In the genomic region with DNA sequence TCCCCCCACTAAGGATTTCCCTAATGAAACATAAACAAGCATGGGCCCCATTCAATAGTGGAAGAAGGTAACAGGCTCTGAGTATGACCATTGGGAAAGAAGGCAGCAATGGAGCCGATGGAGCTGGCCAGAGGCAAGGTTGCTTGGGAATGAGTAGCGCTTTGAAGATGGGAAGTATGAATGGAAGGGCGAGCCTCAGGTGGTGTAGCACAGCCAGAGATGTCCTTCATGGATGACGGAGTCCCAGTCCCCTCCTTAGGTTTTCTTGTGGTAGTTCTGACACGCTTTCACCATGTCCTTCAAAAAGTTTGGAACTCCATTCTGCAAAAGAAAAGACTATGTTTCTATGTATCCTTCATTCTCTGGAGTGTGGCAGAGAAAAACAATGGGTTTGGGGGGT, we compare ENCODE assay signal across 23 mouse cellular contexts. TPM values are rescaled to one million over a fixed set of nuclear protein-coding genes. Genes with fewer than 3 reads are reported as not detected.
"Had no signal": no experiment of that assay in that cellular context is flagged by ENCODE, and none has a peak within 500 bp of the region (broad histone marks: within the 10 kb centered on the region; RNA-seq: fewer than 3 reads in every experiment).

No protein-coding gene starts in this region.

- H3K36me3 ChIP-seq: hindbrain, embryonic 13.5 days; hindbrain, embryonic 15.5 days; limb, embryonic 10.5 days; limb, embryonic 12.5 days; liver, embryonic 13.5 days had no signal

- H3K4me3 ChIP-seq: heart, adult 2 months; heart, embryonic 12.5 days; hindbrain, embryonic 13.5 days; hindbrain, embryonic 15.5 days; layer of hippocampus, adult 2 months; left cerebral cortex, adult 2 months; limb, embryonic 10.5 days; limb, embryonic 12.5 days; liver, embryonic 13.5 days had no signal

- H3K4me2 ChIP-seq: heart, embryonic 12.5 days; hindbrain, embryonic 13.5 days; hindbrain, embryonic 15.5 days; limb, embryonic 12.5 days; liver, embryonic 11.5 days; liver, embryonic 13.5 days had no signal

- DNase-seq: gastrocnemius, postnatal 14 days; gastrocnemius, postnatal 36 days; heart, adult 2 months; heart, postnatal 10 days; heart, postnatal 36 days; kidney, adult 18-20 months; kidney, adult 8-10 months; kidney, postnatal 10 days; kidney, postnatal 25 days; kidney, postnatal 4 days; liver; liver, embryonic 13.5 days had no signal

- H3K9ac ChIP-seq: heart, embryonic 12.5 days; hindbrain, embryonic 13.5 days; hindbrain, embryonic 15.5 days; limb, embryonic 12.5 days; liver, embryonic 13.5 days had no signal

- H3K9me3 ChIP-seq: heart, embryonic 12.5 days; hindbrain, embryonic 13.5 days; hindbrain, embryonic 15.5 days; limb, embryonic 10.5 days; limb, embryonic 12.5 days; liver, embryonic 13.5 days had no signal

- ATAC-seq: hindbrain, postnatal 0 days; intestine, postnatal 0 days had no signal

- H3K27ac ChIP-seq: heart, adult 2 months; hindbrain, embryonic 13.5 days; hindbrain, embryonic 15.5 days; hindbrain, postnatal 0 days; layer of hippocampus, adult 2 months; left cerebral cortex, adult 2 months; limb, embryonic 10.5 days; limb, embryonic 12.5 days; liver, embryonic 13.5 days had no signal

- H3K4me1 ChIP-seq: hindbrain, embryonic 15.5 days; limb, embryonic 10.5 days; limb, embryonic 12.5 days; liver, embryonic 13.5 days had no signal

- H3K27me3 ChIP-seq: liver, embryonic 13.5 days had no signal

RNA-seq across cellular contexts. Expression of a gene that starts 45.7 kb away (rescaled TPM):
- total RNA-seq: hematopoietic stem cell, adult 5-6 weeks had no signal
